Mouse (Mus musculus) liver, postnatal 0 days (tissue): Measurements from ENCODE around the gene Npr2. TPM values are rescaled to one million over a fixed set of nuclear protein-coding genes. Genes with fewer than 3 reads are reported as not detected.

ENCODE experiments used
- ATAC-seq: fragments of 200-750 bp; cut with Nextera tagmentation; 2 replicates; pipeline ENCODE4 v1.8.0; 2017; ENCODE audit warnings: mild to moderate bottlenecking, moderate library complexity
- DNase-seq: peaks from one replicate; pipeline ENCODE4 v3.0.0-alpha.2; 2016
- H3K27ac ChIP-seq: fragments of 300-500 bp; sonication (generic); 2 replicates; pipeline ENCODE4 v1.5.1; 2014; ENCODE audit warnings: antibody characterized with exemption, moderate library complexity, mild to moderate bottlenecking, low read depth
- H3K27me3 ChIP-seq: fragments of 300-500 bp; sonication (generic); 2 replicates; pipeline ENCODE4 v1.6.1; 2014; ENCODE audit warnings: low read length, control low read depth, mixed read lengths; ENCODE audit not compliant: insufficient read depth
- H3K36me3 ChIP-seq: fragments of 300-500 bp; sonication (generic); replicated peaks from 2 replicates; pipeline ENCODE4 v1.6.1; 2014; ENCODE audit warnings: mild to moderate bottlenecking, control low read depth, low read length, moderate library complexity, mixed read lengths; ENCODE audit not compliant: insufficient read depth
- H3K4me1 ChIP-seq: fragments of 300-500 bp; sonication (generic); 2 replicates; pipeline ENCODE4 v1.6.1; 2014; ENCODE audit warnings: antibody characterized with exemption, mild to moderate bottlenecking, control low read depth; ENCODE audit not compliant: insufficient read depth
- H3K4me2 ChIP-seq: fragments of 300-500 bp; sonication (generic); 2 replicates; pipeline ENCODE4 v1.6.1; 2014; ENCODE audit warnings: low read depth, mild to moderate bottlenecking, low read length, moderate library complexity, mixed read lengths
- H3K4me3 ChIP-seq: fragments of 300-500 bp; sonication (generic); 2 replicates; pipeline ENCODE4 v1.5.1; 2014; ENCODE audit warnings: low read depth, low read length
- H3K9ac ChIP-seq: fragments of 300-500 bp; sonication (generic); replicated peaks from 2 replicates; pipeline ENCODE4 v1.6.1; 2014; ENCODE audit warnings: mild to moderate bottlenecking, moderate library complexity
- H3K9me3 ChIP-seq: fragments of 300-500 bp; sonication (generic); 2 replicates; pipeline ENCODE4 v1.6.1; 2016; ENCODE audit warnings: mild to moderate bottlenecking, control low read depth, low read length, mixed read lengths
- CTCF ChIP-seq: sonication (generic); IDR thresholded peaks from 2 replicates; pipeline ENCODE4 v1.5.1; 2016; ENCODE audit warnings: antibody characterized with exemption, low read depth
- EP300 ChIP-seq: IDR thresholded peaks from 2 replicates; pipeline ENCODE4 v1.6.1; 2016; ENCODE audit warnings: antibody characterized with exemption, low read depth, mild to moderate bottlenecking
- WGBS: fragments of 180-500 bp; shearing (Covaris S2); extraction: QIAGEN DNeasy Blood & Tissue Kit; methylation state at CpG from one replicate; pipeline ENCODE4 v1.1.7; 2014; ENCODE audit not compliant: insufficient replicate concordance; 5-methylcytosine and 5-hydroxymethylcytosine counted together
- polyA plus RNA-seq: library from polyadenylated mRNA; unstranded; fragments of >200 nt; fragmentation: Nextera tagmentation; extraction: Ambion mirVana; gene quantifications from 2 replicates; pipeline ENCODE4 v1.2.1, GENCODE M21; 2015

Npr2 gene
- polyA plus RNA-seq, 1 experiment from 2014 or later, result 0.54 TPM

DNA sequence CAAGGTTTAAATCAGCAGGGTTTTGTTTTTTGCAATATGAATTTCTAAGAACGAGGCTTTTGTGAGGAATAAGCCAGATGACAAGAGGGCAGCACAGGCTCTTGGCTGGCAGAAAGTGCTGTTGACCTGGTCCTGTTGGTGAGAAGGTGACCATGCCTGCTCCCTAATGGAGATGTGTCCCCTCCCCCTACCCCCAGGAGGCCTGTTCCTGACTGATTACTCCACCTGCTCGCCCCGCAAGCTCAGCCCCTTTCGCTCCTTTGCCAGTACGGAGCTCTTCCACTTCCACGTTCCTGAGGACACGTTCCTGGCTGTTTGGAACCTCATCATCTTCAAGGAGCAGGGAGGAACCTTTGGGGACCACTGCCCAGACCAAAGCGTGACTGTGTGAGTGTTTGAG, 42.0 kb downstream of the Npr2 start:
- no peaks in the 10 kb centered on the region for H3K36me3 ChIP-seq
- H3K9me3 ChIP-seq, result no peaks in the 10 kb centered on the region
- H3K4me2 ChIP-seq, result no peak overlapping the region
- WGBS, result 72% methylated on average over 8 of the region's 8 CpGs
- DNase-seq (no peak), ATAC-seq (no peak)
- peaks cover 8% of the 10 kb centered on the region for H3K4me1 ChIP-seq
- TF ChIP-seq EP300 (no peak), CTCF (no peak)
- no peak overlapping the region for H3K27ac ChIP-seq
- no peak overlapping the region for H3K4me3 ChIP-seq
- H3K9ac ChIP-seq, result no peak overlapping the region
- 0 out of 2 replicates have a peak, but pooled peaks cover 5% of the 10 kb centered on the region for H3K27me3 ChIP-seq

DNA sequence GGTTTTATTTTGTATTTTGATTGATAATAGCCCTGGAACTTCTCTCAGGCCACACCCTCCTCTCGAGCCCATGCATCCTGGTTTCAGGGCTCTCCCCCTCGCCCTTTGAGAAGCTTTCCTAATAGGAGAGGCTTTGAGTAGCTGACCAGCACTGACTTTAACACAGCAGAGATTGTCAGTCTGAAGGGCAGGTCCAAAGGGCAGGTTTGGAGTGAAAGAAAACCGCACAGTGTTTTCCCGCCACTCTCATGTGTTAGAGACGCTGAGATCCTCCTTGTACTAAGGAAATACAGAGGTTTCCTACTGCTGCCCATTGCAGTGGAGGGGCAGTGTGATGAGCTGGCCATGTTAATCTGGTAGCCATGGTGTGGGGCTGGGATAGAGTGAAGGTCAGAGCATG, 43.2 kb downstream of the Npr2 start:
- no peak overlapping the region for H3K27ac ChIP-seq
- no peak for DNase-seq
- H3K9me3 ChIP-seq, result no peaks in the 10 kb centered on the region
- H3K9ac ChIP-seq, result no peak overlapping the region
- H3K27me3 ChIP-seq, result no peaks in the 10 kb centered on the region
- TF ChIP-seq EP300 (no peak), CTCF (no peak)
- no peaks in the 10 kb centered on the region for H3K36me3 ChIP-seq
- ATAC-seq, result no peak
- WGBS, result 49% methylated on average over 5 of the region's 5 CpGs
- H3K4me2 ChIP-seq, result no peak overlapping the region
- no peak overlapping the region for H3K4me3 ChIP-seq
- H3K4me1 ChIP-seq, result no peaks in the 10 kb centered on the region

DNA sequence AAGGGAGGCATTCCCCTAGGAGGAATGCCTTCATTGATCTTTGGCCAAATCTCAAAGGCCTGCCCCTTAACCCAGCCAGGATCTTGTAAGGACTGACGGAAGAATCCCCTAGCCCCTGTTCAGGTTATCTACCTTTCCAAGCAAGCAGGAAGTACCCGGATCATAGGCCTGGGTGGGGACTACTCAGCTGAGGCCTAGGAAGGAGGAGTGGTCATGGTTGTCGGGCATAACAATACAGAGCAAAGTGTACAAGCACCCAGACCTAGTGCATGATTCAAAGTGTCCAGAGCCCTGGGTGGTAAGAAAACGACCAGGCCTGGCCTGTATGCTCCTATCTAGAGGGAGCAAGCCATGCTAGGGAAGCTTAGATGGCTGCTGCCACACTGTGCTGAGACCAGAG, 43.9 kb downstream of the Npr2 start:
- WGBS, result 61% methylated on average over 4 of the region's 4 CpGs
- H3K9me3 ChIP-seq, result no peaks in the 10 kb centered on the region
- H3K36me3 ChIP-seq, result no peaks in the 10 kb centered on the region
- no peak overlapping the region for H3K27ac ChIP-seq
- no peak overlapping the region; the same call in 1 of the 2 replicates for H3K9ac ChIP-seq
- H3K4me3 ChIP-seq, result no peak overlapping the region
- no peaks in the 10 kb centered on the region for H3K27me3 ChIP-seq
- ATAC-seq (no peak), DNase-seq (no peak)
- no peaks in the 10 kb centered on the region for H3K4me1 ChIP-seq
- H3K4me2 ChIP-seq, result no peak overlapping the region
- TF ChIP-seq CTCF (no peak), EP300 (no peak)

DNA sequence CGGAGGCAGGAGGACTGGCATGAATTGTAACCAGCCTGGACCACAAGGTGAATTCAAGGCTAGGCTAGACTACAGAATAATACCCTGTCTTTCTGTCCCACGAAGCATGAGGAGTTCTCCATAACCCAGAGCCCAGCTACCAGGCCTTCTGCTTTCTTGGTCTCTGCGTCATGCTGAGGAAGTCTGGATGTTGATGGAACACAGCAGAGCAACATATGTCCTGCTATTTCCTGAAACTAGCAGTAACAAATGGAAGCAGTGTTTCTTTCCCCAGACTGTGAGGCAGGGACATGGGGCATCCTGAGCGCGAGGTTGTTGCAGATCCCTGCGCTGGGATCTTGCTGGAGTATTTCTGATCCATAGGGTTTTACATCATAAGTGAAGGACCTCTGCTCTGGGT, 46.8 kb downstream of the Npr2 start:
- WGBS, result 81% methylated on average over 6 of the region's 6 CpGs
- no peak for TF ChIP-seq CTCF
- no peak for TF ChIP-seq EP300
- H3K36me3 ChIP-seq, result no peaks in the 10 kb centered on the region
- no peak overlapping the region for H3K4me2 ChIP-seq
- H3K9ac ChIP-seq, result no peak overlapping the region
- H3K4me3 ChIP-seq, result no peak overlapping the region
- H3K27me3 ChIP-seq, result no peaks in the 10 kb centered on the region
- no peaks in the 10 kb centered on the region for H3K4me1 ChIP-seq
- ATAC-seq, result no peak
- no peak for DNase-seq
- no peaks in the 10 kb centered on the region for H3K9me3 ChIP-seq
- H3K27ac ChIP-seq, result no peak overlapping the region

DNA sequence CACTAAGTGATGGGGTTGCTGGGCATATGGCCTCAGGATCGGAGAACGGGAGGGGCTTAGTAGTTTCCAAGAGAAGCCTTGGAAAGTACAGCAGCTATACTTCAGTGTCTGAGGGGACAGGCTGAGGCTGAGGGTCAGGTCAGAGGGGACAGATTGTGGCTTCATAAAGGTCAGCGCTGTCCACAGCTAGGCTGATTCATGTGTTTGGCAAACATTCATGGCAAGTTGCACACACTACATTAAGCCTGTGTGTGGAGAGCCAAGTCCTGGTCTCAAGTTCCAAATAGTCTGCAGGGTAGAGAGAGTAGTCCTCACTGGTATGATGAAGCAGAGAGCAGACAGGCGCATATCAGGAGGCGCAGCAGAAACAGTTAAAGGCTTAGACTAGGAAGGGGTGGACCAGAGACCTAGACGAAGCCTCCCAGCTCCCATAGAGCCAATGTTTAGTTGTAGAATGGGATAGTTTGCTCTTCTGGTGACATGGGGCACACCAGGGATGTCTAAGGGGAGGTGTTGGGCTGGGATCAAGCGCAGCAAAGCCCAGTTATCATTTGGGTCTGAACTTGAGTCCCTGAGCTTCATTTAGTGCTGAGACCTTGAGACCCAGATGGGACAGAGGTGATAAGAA, 47.8 kb downstream of the Npr2 start:
- Histone ChIP-seq H3K4me2 (no peak overlapping the region), H3K27ac (no peak overlapping the region), H3K36me3 (no peaks in the 10 kb centered on the region), H3K9ac (no peak overlapping the region), H3K4me1 (no peaks in the 10 kb centered on the region), H3K4me3 (no peak overlapping the region), H3K9me3 (no peaks in the 10 kb centered on the region), H3K27me3 (no peaks in the 10 kb centered on the region)
- 80% methylated on average over 7 of the region's 7 CpGs for WGBS
- no peak for TF ChIP-seq CTCF
- TF ChIP-seq EP300, result no peak
- DNase-seq (no peak), ATAC-seq (no peak)

DNA sequence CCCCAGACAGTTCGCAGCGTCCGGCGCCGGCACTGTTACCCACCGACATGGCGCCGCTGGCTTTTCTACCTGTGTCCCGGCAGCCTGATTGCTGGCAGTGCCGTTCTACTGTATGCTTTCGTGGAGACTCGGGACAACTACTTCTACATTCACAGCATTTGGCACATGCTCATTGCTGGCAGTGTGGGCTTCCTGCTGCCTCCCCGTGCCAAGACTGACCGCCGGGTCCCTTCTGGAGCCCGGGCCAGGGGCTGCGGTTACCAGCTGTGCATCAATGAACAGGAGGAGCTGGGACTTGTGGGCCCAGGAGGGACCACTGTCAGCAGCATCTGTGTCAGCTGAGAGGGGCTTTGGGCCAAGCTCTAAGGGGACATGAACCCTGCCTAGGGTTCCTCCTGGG, 58.3 kb downstream of the Npr2 start:
- H3K36me3 ChIP-seq, result no peaks in the 10 kb centered on the region
- no peak for TF ChIP-seq EP300
- TF ChIP-seq CTCF, result no peak
- DNase-seq (no peak), ATAC-seq (no peak)
- no peaks in the 10 kb centered on the region for H3K9me3 ChIP-seq
- no peak overlapping the region for H3K4me2 ChIP-seq
- H3K27me3 ChIP-seq, result no peaks in the 10 kb centered on the region
- H3K9ac ChIP-seq, result no peak overlapping the region
- no peak overlapping the region for H3K27ac ChIP-seq
- peaks cover 11% of the 10 kb centered on the region for H3K4me1 ChIP-seq
- H3K4me3 ChIP-seq, result no peak overlapping the region
- WGBS, result 88% methylated on average over 17 of the region's 17 CpGs

DNA sequence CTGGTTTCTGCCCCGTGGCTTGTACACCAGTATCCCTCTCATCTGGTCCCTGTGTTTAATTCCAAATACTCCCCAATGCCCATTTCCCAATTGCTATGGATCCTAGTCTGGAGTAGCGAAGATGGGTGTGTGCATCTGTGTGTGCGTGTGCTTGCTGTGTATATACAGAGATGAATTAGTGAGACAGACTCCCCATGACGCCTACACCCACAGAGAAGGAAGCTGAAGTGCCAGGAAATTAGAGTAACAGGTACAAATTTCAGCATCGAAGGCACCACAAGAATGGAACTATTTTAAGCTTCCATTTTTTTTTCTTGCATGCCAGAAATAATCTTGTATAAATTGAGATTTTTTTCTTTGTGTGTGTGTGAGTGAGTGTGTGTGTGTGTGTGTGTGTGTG, 59.3 kb downstream of the Npr2 start:
- ATAC-seq, result no peak
- no peak for DNase-seq
- no peaks in the 10 kb centered on the region for H3K27me3 ChIP-seq
- H3K4me3 ChIP-seq, result no peak overlapping the region
- no peak overlapping the region for H3K9ac ChIP-seq
- WGBS, result 59% methylated on average over 5 of the region's 5 CpGs
- H3K9me3 ChIP-seq, result no peaks in the 10 kb centered on the region
- TF ChIP-seq EP300 (no peak), CTCF (no peak)
- H3K4me1 ChIP-seq, result peaks cover 11% of the 10 kb centered on the region
- H3K27ac ChIP-seq, result no peak overlapping the region
- H3K36me3 ChIP-seq, result no peaks in the 10 kb centered on the region
- no peak overlapping the region for H3K4me2 ChIP-seq
